Mouse (Mus musculus) heart, embryonic 14.5 days (tissue): Measurements from ENCODE around the gene Cdh24. TPM values are rescaled to one million over a fixed set of nuclear protein-coding genes. Genes with fewer than 3 reads are reported as not detected.

Experiments used
- ATAC-seq: fragments of 200-750 bp; cut with Nextera tagmentation; 2 replicates; pipeline ENCODE4 v1.8.0; 2017; ENCODE audit warnings: low read depth, moderate TSS enrichment; ENCODE audit not compliant: insufficient number of reproducible peaks, insufficient read depth, low FRiP score
- H3K27ac ChIP-seq, 2 experiments: fragments of 200-500 bp in 1 of 2; fragments of 300-500 bp in 1 of 2; sonication (generic) in 1 of 2; replicated peaks in 1 of 2; 2 replicates each; pipeline ENCODE4 v1.5.1; 2012 to 2014; ENCODE audit warnings: low read depth in 2 of 2, low read length in 2 of 2, control low read depth in 1 of 2, mild to moderate bottlenecking in 1 of 2, mixed read lengths in 1 of 2; ENCODE audit not compliant: control insufficient read depth in 1 of 2, insufficient read depth in 1 of 2
- H3K27me3 ChIP-seq: fragments of 300-500 bp; sonication (generic); 2 replicates; pipeline ENCODE4 v1.6.1; 2014; ENCODE audit warnings: mild to moderate bottlenecking, low read length, control low read depth; ENCODE audit not compliant: control insufficient read depth, insufficient read depth
- H3K36me3 ChIP-seq: fragments of 300-500 bp; sonication (generic); 2 replicates; pipeline ENCODE4 v1.6.1; 2014; ENCODE audit warnings: mild to moderate bottlenecking, control low read depth, low read length, mixed read lengths; ENCODE audit not compliant: control insufficient read depth, insufficient read depth
- H3K4me1 ChIP-seq, 2 experiments: fragments of 200-500 bp in 1 of 2; fragments of 300-500 bp in 1 of 2; sonication (generic) in 1 of 2; 2 replicates each; pipeline ENCODE4 v1.6.1; 2012 to 2014; ENCODE audit warnings: low read length in 2 of 2, control low read depth in 1 of 2, mixed read lengths in 1 of 2; ENCODE audit not compliant: control insufficient read depth in 2 of 2, insufficient read depth in 2 of 2
- H3K4me2 ChIP-seq: fragments of 300-500 bp; sonication (generic); 2 replicates; pipeline ENCODE4 v1.6.1; 2014; ENCODE audit warnings: mild to moderate bottlenecking, low read length
- H3K4me3 ChIP-seq, 2 experiments: fragments of 200-500 bp in 1 of 2; fragments of 300-500 bp in 1 of 2; sonication (generic) in 1 of 2; 2 replicates each; pipeline ENCODE4 v1.5.1; 2012 to 2014; ENCODE audit warnings: low read length in 2 of 2, mild to moderate bottlenecking in 2 of 2, control low read depth in 1 of 2, low read depth in 1 of 2, moderate library complexity in 1 of 2; ENCODE audit not compliant: control insufficient read depth in 1 of 2, insufficient read depth in 1 of 2
- H3K9ac ChIP-seq: fragments of 300-500 bp; sonication (generic); 2 replicates; pipeline ENCODE4 v1.6.1; 2014; ENCODE audit warnings: mild to moderate bottlenecking, low read length
- H3K9me3 ChIP-seq: fragments of 300-500 bp; sonication (generic); 2 replicates; pipeline ENCODE4 v1.6.1; 2016; ENCODE audit warnings: low read length, control low read depth; ENCODE audit not compliant: control insufficient read depth
- WGBS: fragments of 180-500 bp; shearing (Covaris S2); extraction: QIAGEN DNeasy Blood & Tissue Kit; methylation state at CpG from one replicate; pipeline ENCODE4 v1.1.7; 2014; 5-methylcytosine and 5-hydroxymethylcytosine counted together
- polyA plus RNA-seq: library from polyadenylated mRNA; unstranded; fragments of >200 nt; fragmentation: Nextera tagmentation; extraction: Ambion mirVana; gene quantifications from 2 replicates; pipeline ENCODE4 v1.2.1, GENCODE M21; 2014

The Cdh24 gene
- polyA plus RNA-seq, 1 experiment from 2014 or later: 2.0 TPM

- no peak overlapping the region for H3K4me3 ChIP-seq
- no peak overlapping the region for H3K4me2 ChIP-seq
- no peak for ATAC-seq
- H3K9me3 ChIP-seq: no peaks in the 10 kb centered on the region
- 89% methylated on average over 5 of the region's 5 CpGs for WGBS
- H3K36me3 ChIP-seq: peaks cover 86% of the 10 kb centered on the region
- H3K27me3 ChIP-seq: no peaks in the 10 kb centered on the region
- H3K27ac ChIP-seq: no peak overlapping the region
- H3K4me1 ChIP-seq: no peaks in the 10 kb centered on the region
- no peak overlapping the region for H3K9ac ChIP-seq
These were observed 35.1 kb upstream of the Cdh24 start for GRCm38 (mm10) chr14:54676290-54676689.

GRCm38 (mm10) chr14:54674317-54674716 lies 33.2 kb upstream of the Cdh24 start:
- Histone ChIP-seq H3K36me3 (peaks cover 90% of the 10 kb centered on the region), H3K4me1 (no peaks in the 10 kb centered on the region), H3K4me2 (no peak overlapping the region), H3K9me3 (no peaks in the 10 kb centered on the region), H3K4me3 (no peak overlapping the region), H3K27me3 (no peaks in the 10 kb centered on the region), H3K27ac (0 out of 4 replicates have a peak overlapping the region, but pooled peaks of 1 of the 2 experiments have one; percentile 14), H3K9ac (no peak overlapping the region)
- 70% methylated on average over 2 of the region's 2 CpGs for WGBS
- no peak for ATAC-seq

- no peak overlapping the region for H3K27ac ChIP-seq
- no peak overlapping the region for H3K4me2 ChIP-seq
- H3K36me3 ChIP-seq: peaks cover 89% of the 10 kb centered on the region
- H3K9me3 ChIP-seq: no peaks in the 10 kb centered on the region
- H3K4me3 ChIP-seq: no peak overlapping the region
- H3K4me1 ChIP-seq: no peaks in the 10 kb centered on the region
- no peak for ATAC-seq
- H3K9ac ChIP-seq: no peak overlapping the region
- WGBS: 81% methylated on average over 4 of the region's 4 CpGs
- H3K27me3 ChIP-seq: no peaks in the 10 kb centered on the region
These were observed 28.2 kb upstream of the Cdh24 start for GRCm38 (mm10) chr14:54669381-54669780.

- WGBS: 83% methylated on average over 10 of the region's 10 CpGs
- no peak overlapping the region for H3K9ac ChIP-seq
- no peak overlapping the region for H3K4me3 ChIP-seq
- H3K9me3 ChIP-seq: no peaks in the 10 kb centered on the region
- no peaks in the 10 kb centered on the region for H3K27me3 ChIP-seq
- ATAC-seq: no peak
- no peaks in the 10 kb centered on the region for H3K4me1 ChIP-seq
- no peak overlapping the region for H3K4me2 ChIP-seq
- H3K36me3 ChIP-seq: peaks cover 97% of the 10 kb centered on the region
- no peak overlapping the region for H3K27ac ChIP-seq
These were observed 23.5 kb upstream of the Cdh24 start for GRCm38 (mm10) chr14:54664477-54665222.

GRCm38 (mm10) chr14:54660009-54660408 lies 18.8 kb upstream of the Cdh24 start:
- 86% methylated on average over 2 of the region's 2 CpGs for WGBS
- H3K4me2 ChIP-seq: no peak overlapping the region
- ATAC-seq: no peak
- no peaks in the 10 kb centered on the region for H3K4me1 ChIP-seq
- H3K9ac ChIP-seq: no peak overlapping the region
- H3K27ac ChIP-seq: no peak overlapping the region
- no peaks in the 10 kb centered on the region for H3K9me3 ChIP-seq
- H3K27me3 ChIP-seq: no peaks in the 10 kb centered on the region
- no peak overlapping the region for H3K4me3 ChIP-seq
- peaks cover 100% of the 10 kb centered on the region for H3K36me3 ChIP-seq

- Histone ChIP-seq H3K4me2 (peak overlapping the region; percentile 90), H3K27ac (peak overlapping the region; percentile 85 to 91), H3K4me1 (peaks cover 11 to 23% of the 10 kb centered on the region in 2 experiments), H3K36me3 (peaks cover 74% of the 10 kb centered on the region), H3K4me3 (peak overlapping the region; percentile 68 to 95), H3K27me3 (no peaks in the 10 kb centered on the region), H3K9me3 (no peaks in the 10 kb centered on the region), H3K9ac (peak overlapping the region; percentile 83)
- WGBS: under 1% methylated on average over 12 of the region's 12 CpGs
- peak; percentile 85 for ATAC-seq
These were observed 12.3 kb upstream of the Cdh24 start for GRCm38 (mm10) chr14:54653496-54653895.

GRCm38 (mm10) chr14:54652787-54653186 lies 11.6 kb upstream of the Cdh24 start:
- Histone ChIP-seq H3K27ac (peak overlapping the region; percentile 19 to 85; a peak in 3 of 4 replicates), H3K4me3 (peak overlapping the region; percentile 68 to 95), H3K4me2 (peak overlapping the region; percentile 90), H3K4me1 (peaks cover 11 to 23% of the 10 kb centered on the region in 2 experiments), H3K9ac (peak overlapping the region; percentile 83), H3K36me3 (peaks cover 74% of the 10 kb centered on the region), H3K9me3 (no peaks in the 10 kb centered on the region), H3K27me3 (no peaks in the 10 kb centered on the region)
- ATAC-seq: no peak
- 2% methylated on average over 7 of the region's 7 CpGs for WGBS
